Mouse (Mus musculus): ENCODE measurements around the gene Slc35g3.

Slc35g3 gene

DNA sequence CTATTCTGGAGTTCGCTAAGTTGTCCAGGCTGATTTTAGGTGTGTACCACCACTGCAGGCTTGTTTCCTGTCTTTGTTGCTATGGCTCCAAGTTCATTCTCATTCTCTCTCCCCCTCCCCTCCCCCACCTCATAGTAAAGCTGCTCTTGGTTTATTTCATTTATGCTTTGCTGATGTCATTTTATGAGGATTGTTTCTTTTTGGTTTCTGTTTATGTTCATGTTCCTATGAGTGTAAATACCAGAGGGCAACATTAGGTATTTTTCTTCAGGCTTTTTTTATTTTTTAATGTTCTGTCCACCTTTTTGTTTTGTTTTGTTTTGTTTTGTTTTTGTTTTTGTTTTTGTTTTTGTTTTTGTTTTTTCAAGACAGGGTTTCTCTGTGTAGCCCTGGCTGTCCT lies at the start of gene Slc35g3:
Slc35g3 (minus strand) TSS at position 101 of the 400 bp plus-strand sequence.
- in situ Hi-C loops (cut with MboI, MseI) = no loop called here

GRCm38 (mm10) chr11:69810280-69810679 lies 48.5 kb upstream of the Slc35g3 start:
- in situ Hi-C loops (cut with MboI, MseI) = no loop called here

- in situ Hi-C loops (cut with MboI, MseI) = no loop called here
These were observed 45.9 kb upstream of the Slc35g3 start for GRCm38 (mm10) chr11:69807641-69808040.

- in situ Hi-C loops (cut with MboI, MseI) = no loop called here
These were observed 44.6 kb upstream of the Slc35g3 start for GRCm38 (mm10) chr11:69806378-69806777.

DNA sequence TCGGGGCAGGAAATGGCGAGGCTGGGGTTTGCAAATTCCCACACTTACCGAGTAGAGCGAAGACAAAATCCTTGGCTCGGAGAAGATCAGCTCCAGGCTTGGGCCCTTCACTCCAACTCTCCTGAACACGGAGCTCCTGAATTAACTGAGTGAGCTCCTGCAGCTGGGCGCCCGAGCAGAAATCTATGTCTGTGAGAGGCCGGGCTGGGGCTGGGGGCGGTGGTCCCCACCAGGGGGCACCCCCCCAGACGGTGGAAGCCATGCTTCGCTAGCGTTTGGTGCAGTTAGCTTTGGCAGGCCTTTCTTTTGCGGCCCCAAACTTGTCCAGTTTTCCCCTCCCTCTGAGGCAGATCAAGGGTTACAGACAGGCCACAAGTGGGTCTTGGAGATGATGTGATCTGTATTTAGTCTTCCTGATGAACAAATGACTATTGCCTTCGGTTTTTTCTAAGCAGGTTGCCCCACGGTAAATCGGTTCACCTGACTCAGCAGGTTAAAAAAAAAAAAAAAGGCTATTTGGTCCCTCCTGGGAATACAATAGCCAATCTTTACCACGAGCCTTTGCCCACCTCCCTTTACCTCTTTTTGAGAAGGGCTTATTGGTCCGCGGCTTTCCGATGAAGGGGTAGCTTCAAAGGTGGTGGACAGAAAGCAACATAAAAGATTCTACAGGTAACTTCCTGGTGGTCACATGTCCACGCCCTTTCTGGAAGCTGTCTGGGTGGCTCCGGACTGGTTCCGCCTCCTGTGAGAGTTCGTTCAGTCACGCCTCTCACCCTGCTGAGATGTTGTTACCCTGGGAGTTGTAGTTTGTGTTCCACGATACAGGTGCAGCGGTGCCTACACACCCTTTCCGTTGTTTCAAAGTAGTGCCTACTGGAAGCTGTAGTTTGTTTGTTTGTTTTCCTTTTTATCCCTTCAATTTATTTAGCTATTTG lies 43.5 kb upstream of the Slc35g3 start, which contains the start of gene Tmem102:
Tmem102 (minus strand) TSS at position 653 of the 938 bp plus-strand sequence.
- in situ Hi-C loops (cut with MboI, MseI) = loop anchor here (5.0 kb wide), 1 partner anchor 38 kb away; the partner anchor contains the start of gene Zbtb4

DNA sequence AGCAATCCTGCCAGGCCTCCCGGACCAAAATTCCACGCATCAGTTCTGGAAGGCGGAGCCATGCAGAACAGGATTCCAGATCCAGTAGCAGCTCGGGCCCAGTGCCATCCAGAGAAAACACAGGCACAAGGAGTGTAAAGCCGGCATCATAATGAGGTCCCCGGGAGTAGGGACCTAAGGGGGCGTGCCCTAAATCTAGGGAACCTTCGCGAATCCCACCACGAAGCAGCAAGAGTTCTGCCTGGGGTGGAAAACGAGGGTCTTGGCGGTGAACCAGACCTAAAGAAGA lies 42.8 kb upstream of the Slc35g3 start:
- in situ Hi-C loops (cut with MboI, MseI) = loop anchor here (5.0 kb wide), 1 partner anchor 37 kb away; the partner anchor contains the start of gene Zbtb4

DNA sequence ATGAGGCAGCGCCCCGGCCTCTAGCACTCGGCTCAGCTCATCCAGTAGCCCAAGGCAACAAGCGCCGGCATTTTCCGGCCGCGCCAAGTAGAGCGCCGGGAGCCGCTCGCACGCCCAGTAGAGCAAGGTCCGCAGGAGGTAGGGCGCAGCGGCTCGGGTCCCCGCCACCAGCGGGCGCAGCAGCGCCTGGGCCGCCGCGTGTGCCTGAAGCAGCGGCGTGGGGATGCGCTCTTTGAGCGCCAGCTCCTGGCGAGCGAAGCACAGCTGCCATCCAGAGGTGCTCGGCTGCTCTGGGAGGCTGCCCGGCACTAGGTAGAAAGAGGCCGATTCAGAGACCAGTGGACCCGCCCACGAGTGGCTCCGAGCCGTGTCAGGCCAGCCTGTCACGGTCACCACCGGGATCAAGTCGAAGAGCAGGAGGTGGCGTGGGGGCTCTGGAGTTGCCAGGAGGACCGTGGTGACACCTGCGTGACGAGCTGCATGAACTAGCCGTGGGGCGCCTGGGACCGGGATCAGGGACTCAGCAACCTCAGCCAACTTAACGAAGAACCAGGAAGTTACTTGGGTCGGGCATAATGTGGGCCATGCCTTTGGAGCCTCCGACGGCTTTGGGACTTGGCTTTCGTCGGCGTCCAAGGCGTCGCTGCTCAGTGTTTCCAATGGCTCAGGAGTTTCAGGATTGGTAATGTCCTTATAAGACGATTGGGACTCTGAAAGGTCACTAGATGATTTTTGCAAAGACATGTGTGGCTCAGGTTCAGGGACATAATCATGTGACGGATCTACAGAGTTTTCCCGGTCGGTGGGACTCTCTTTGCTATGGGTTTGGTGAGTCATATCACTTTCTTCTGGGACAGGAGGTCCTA lies 42.3 kb upstream of the Slc35g3 start:
- in situ Hi-C loops (cut with MboI, MseI) = loop anchor here (5.0 kb wide), 1 partner anchor 37 kb away; the partner anchor contains the start of gene Zbtb4

GRCm38 (mm10) chr11:69803328-69803727 lies 41.6 kb upstream of the Slc35g3 start:
- in situ Hi-C loops (cut with MboI, MseI) = loop anchor here (5.0 kb wide), 1 partner anchor 36 kb away; the partner anchor contains the start of gene Zbtb4

DNA sequence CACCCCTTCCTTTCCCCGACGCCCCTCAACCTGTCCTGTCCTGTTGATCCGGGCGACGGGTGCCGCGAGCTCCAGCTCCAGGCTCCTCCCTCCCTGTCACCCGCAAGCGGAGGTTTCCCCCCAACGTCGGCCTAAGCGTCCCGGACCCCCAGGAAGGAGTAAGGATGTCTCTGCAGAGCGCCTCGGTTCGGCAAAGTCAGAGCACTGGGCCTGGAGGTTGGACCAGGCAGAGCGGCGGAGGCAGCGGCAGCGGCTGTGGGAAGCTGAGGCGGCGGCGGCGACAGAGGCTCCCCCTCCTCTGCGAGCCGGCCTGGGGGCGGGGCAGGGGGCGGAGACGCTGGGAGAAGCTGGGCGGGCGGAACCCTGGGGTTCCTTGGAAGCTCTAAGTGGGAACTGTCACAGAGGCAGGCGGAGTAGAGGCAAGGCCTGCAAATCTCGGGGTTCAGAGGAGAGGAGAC lies 40.9 kb upstream of the Slc35g3 start:
- in situ Hi-C loops (cut with MboI, MseI) = loop anchor here (5.0 kb wide), 1 partner anchor 35 kb away; the partner anchor contains the start of gene Zbtb4

- in situ Hi-C loops (cut with MboI, MseI) = loop anchor here (5.0 kb wide), 1 partner anchor 34 kb away; the partner anchor contains the start of gene Zbtb4
These were observed 39.7 kb upstream of the Slc35g3 start, which contains the start of gene Fgf11 for GRCm38 (mm10) chr11:69801379-69801977. TSS of gene Fgf11 (minus strand) at chr11:69801857.

DNA sequence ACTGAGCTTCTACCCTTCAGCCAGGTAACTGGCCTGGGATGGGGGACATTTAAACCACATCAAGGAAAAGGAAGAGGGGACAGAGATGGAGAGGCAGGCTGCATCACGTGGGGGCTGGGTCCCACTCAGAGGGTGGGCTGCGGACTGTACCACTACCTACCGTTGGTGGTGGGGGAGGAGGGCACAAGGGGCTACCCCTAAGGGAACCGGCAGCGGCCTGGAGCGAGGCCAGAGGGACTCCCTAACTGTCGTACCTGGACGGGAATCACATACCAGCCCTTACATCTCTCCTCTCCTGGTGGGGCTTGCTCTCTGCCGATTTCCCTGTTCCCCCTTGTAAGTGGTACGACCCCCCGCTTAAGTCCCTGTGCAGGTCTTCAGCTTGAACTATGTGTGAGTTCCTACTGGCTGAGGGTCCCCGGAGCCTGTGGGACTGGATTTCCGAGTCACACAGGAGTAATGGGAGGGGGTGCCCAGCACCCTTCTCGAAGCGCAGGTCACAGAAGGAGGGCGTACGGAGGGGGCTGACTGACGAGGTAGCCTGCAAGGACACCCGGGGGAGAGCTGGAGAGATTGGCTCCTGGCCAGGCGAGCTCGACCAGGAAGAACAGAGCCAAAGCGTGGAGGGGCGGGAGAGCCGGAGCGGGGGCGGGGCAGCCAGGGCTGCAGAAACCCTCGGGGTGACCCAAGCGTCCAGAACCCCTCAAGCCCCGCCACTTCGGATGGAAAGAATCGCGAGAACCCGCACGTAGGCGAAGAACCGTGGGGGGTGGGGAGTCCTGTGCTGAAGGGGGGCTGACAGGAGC lies 38.8 kb upstream of the Slc35g3 start:
- in situ Hi-C loops (cut with MboI, MseI) = loop anchor here (5.0 kb wide), 1 partner anchor 33 kb away; the partner anchor contains the start of gene Zbtb4

- in situ Hi-C loops (cut with MboI, MseI) = loop anchor here (5.0 kb wide), 1 partner anchor 33 kb away; the partner anchor contains the start of gene Zbtb4
These were observed 38.3 kb upstream of the Slc35g3 start for GRCm38 (mm10) chr11:69800138-69800391.

DNA sequence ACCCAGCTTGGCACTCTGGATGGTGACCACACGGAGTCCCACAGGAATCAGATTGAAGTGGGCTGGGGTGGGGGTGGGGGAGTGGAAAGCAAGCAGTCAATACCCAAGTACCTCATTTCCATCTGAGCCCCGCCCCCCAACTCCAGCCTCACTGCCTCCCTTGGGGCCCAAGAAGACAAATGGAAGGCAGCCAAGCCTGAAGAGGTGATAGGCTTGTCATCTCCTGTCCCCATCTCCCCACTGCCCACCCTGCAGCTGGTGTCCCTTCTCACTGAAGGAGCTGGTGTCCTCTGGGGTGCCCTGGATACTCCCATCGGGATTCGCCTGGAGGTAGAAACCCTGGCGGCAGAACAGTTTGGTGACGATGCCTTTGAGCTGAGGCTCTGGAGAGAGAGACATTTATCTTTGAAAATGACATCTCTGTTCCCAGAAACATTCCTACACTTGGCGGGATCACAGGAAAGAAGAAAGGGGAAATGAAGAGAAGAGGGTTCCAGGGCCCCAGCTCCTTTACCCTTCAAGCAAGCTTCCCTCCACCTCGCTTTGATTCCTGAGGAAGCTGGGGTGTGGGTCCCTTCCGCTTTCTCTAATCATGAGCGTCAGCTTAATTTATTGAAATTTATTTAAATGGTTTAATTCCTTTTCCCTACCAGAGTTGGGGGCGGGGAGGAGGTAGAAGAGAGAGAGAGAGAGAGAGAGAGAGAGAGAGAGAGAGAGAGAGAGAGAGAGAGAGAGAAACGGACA lies 37.8 kb upstream of the Slc35g3 start:
- in situ Hi-C loops (cut with MboI, MseI) = loop anchor here (5.0 to 25.0 kb wide), 2 partner anchors 32 to 1612 kb away; partner anchors contain the start of gene Zbtb4

GRCm38 (mm10) chr11:69797924-69798323 lies 36.2 kb upstream of the Slc35g3 start:
- in situ Hi-C loops (cut with MboI, MseI) = loop anchor here (25.0 kb wide), 1 partner anchor 1611 kb away; no protein-coding TSS in a partner anchor

DNA sequence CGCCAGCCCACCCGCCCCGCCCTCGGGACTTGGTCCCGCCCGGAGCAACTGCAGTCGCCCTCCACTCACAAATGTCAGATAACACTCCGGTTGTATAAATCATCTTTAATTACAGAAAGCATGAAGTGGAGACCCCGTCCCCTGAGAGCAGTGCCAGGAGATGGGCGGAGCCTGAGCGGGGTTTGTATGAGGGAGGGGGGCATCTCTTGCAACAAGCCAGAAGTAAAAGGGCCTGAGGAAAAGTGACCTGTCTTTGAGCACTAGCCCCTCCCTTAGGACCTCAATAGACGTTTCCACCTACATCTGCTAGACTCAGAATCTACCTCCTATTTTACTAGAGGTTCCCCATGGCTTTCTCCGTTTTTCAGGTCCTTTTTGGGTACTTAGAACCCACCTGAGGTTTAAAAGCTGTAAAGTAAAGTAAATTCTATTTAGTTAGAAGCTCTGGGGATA lies 34.2 kb upstream of the Slc35g3 start:
- in situ Hi-C loops (cut with MboI, MseI) = loop anchor here (25.0 kb wide), 1 partner anchor 1609 kb away; no protein-coding TSS in a partner anchor

- in situ Hi-C loops (cut with MboI, MseI) = loop anchor here (25.0 kb wide), 1 partner anchor 1608 kb away; no protein-coding TSS in a partner anchor
These were observed 33.6 kb upstream of the Slc35g3 start, which contains the start of gene Chrnb1 for GRCm38 (mm10) chr11:69795168-69795982. TSS of gene Chrnb1 (minus strand) at chr11:69795943.

DNA sequence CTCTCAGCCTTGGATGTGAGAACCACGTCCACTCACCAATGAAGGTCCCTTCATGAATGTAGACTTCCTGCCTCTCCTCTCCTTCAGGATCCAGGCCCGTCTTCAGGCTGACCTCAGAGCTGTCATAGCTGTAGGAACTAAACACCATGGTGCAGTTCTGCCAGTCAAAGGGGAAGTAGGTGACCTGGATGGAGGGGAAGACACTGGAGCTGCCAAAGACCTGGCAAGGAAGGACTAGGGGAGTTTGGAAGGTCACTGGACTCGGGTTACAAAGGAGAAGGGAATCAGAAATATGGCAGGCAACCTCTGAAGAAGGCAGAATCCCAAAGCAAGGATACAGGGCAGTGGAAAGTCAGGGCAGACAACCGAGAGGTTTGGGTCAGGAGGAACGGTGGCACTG lies 31.7 kb upstream of the Slc35g3 start:
- in situ Hi-C loops (cut with MboI, MseI) = loop anchor here (25.0 kb wide), 1 partner anchor 1606 kb away; no protein-coding TSS in a partner anchor

DNA sequence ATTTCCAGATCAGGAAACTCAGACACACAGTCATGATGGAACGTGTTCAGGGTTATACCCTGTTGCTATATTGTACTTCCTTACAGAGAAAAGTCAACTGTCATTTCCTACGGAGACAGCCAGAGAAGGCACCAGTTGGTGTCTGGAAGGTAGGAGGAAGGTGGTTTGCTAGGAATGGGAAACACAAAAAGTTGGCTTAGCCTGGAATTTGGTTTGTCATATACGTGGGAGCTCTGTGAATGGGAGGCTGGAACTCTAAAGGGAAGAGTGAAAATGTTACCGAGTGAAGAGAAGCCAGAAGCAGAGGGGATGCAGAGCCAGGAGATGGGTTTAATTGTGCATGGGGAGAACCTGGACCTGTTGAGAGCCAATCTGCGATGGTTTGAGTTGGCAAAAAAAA lies 29.7 kb upstream of the Slc35g3 start:
- in situ Hi-C loops (cut with MboI, MseI) = loop anchor here (25.0 kb wide), 1 partner anchor 1604 kb away; no protein-coding TSS in a partner anchor
